Mouse (Mus musculus) heart, embryonic 16.5 days (tissue): Measurements from ENCODE around the gene Igf2bp2. TPM values are rescaled to one million over a fixed set of nuclear protein-coding genes. Genes with fewer than 3 reads are reported as not detected.
A peak's percentile ranks its signal among the peaks of the same experiment; 100 is the strongest.

Experiments used
- ATAC-seq: fragments of 200-750 bp; cut with Nextera tagmentation; replicated peaks from 2 replicates; pipeline ENCODE4 v1.8.0; 2017; ENCODE audit warnings: moderate number of reproducible peaks; ENCODE audit not compliant: insufficient read depth, low FRiP score; ENCODE audit errors: extremely low read depth
- H3K27ac ChIP-seq: fragments of 300-500 bp; sonication (generic); 2 replicates; pipeline ENCODE4 v1.5.1; 2014; ENCODE audit warnings: mild to moderate bottlenecking, low read length, control low read depth, moderate library complexity
- H3K27me3 ChIP-seq: fragments of 300-500 bp; sonication (generic); 2 replicates; pipeline ENCODE4 v1.6.1; 2014; ENCODE audit warnings: low read length, mixed read lengths; ENCODE audit not compliant: control insufficient read depth, insufficient read depth
- H3K36me3 ChIP-seq: fragments of 300-500 bp; sonication (generic); 2 replicates; pipeline ENCODE4 v1.6.1; 2014; ENCODE audit not compliant: control insufficient read depth, insufficient read depth
- H3K4me1 ChIP-seq: fragments of 300-500 bp; sonication (generic); 2 replicates; pipeline ENCODE4 v1.6.1; 2014; ENCODE audit warnings: low read length, mixed read lengths; ENCODE audit not compliant: control insufficient read depth, insufficient read depth
- H3K4me2 ChIP-seq: fragments of 300-500 bp; sonication (generic); 2 replicates; pipeline ENCODE4 v1.6.1; 2014; ENCODE audit warnings: low read depth, mild to moderate bottlenecking, control low read depth, low read length
- H3K4me3 ChIP-seq: fragments of 300-500 bp; sonication (generic); 2 replicates; pipeline ENCODE4 v1.5.1; 2014; ENCODE audit warnings: mild to moderate bottlenecking, control low read depth, low read length
- H3K9ac ChIP-seq: fragments of 300-500 bp; sonication (generic); 2 replicates; pipeline ENCODE4 v1.6.1; 2014; ENCODE audit warnings: low read length, control low read depth
- H3K9me3 ChIP-seq: fragments of 300-500 bp; sonication (generic); replicated peaks from 2 replicates; pipeline ENCODE4 v1.6.1; 2016; ENCODE audit warnings: low read length; ENCODE audit not compliant: control insufficient read depth
- WGBS: fragments of 180-500 bp; shearing (Covaris S2); extraction: QIAGEN DNeasy Blood & Tissue Kit; methylation state at CpG from one replicate; pipeline ENCODE4 v1.1.7; 2014; 5-methylcytosine and 5-hydroxymethylcytosine counted together
- polyA plus RNA-seq: library from polyadenylated mRNA; unstranded; fragments of >200 nt; fragmentation: Nextera tagmentation; extraction: Ambion mirVana; gene quantifications from 2 replicates; pipeline ENCODE4 v1.2.1, GENCODE M21; 2015

The Igf2bp2 gene
- polyA plus RNA-seq: 34.5 and 38.0 TPM in 2 replicates

GRCm38 (mm10) chr16:22162512-22163455 lies at the start of gene Igf2bp2:
Igf2bp2 (minus strand) TSS chr16:22163299.
- Histone ChIP-seq H3K36me3 (no peaks in the 10 kb centered on the region), H3K9me3 (no peaks in the 10 kb centered on the region), H3K27ac (peak within 1 kb of the TSS; percentile 91), H3K4me1 (peaks cover 9% of the 10 kb centered on the region), H3K4me2 (peak within 1 kb of the TSS; percentile 84), H3K9ac (peak within 1 kb of the TSS; percentile 99), H3K27me3 (no peaks in the 10 kb centered on the region), H3K4me3 (peak within 1 kb of the TSS; percentile 94)
- under 1% methylated on average over 109 of the region's 131 CpGs for WGBS
- ATAC-seq: peak; percentile 90

DNA sequence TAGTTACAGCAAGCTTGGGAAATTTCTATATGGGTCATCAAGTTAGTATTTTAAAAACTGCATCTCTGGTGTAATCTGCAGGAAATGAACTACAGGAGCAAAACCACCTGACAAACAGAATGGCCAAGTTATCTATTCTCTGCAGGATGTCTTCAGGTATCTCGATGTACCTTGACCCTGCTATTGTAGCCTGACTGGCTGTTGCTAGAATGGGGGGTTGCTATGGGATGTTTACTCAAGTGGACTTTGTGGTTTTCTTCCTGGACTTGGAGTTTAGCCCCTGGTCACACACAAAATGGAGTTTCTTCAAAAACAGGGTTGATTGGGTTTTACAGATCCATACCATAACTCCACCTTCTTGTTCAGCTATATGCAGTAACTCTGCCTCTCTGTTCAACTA lies 40.4 kb upstream of the Igf2bp2 start:
- Histone ChIP-seq H3K4me1 (no peaks in the 10 kb centered on the region), H3K9ac (no peak overlapping the region), H3K27me3 (no peaks in the 10 kb centered on the region), H3K4me3 (no peak overlapping the region), H3K36me3 (no peaks in the 10 kb centered on the region), H3K9me3 (peaks cover 7% of the 10 kb centered on the region; the same call in 1 of the 2 replicates), H3K4me2 (no peak overlapping the region), H3K27ac (no peak overlapping the region)
- ATAC-seq: no peak
- WGBS: 90% methylated on average over 1 of the region's 1 CpGs

- no peaks in the 10 kb centered on the region for H3K36me3 ChIP-seq
- no peak overlapping the region for H3K27ac ChIP-seq
- no peak overlapping the region for H3K4me3 ChIP-seq
- ATAC-seq: no peak
- no peak overlapping the region for H3K4me2 ChIP-seq
- no peaks in the 10 kb centered on the region for H3K27me3 ChIP-seq
- H3K9ac ChIP-seq: no peak overlapping the region
- WGBS: 37% methylated on average over 3 of the region's 3 CpGs
- H3K9me3 ChIP-seq: peaks cover 5% of the 10 kb centered on the region; the same call in 1 of the 2 replicates
- H3K4me1 ChIP-seq: no peaks in the 10 kb centered on the region
These were observed 38.8 kb upstream of the Igf2bp2 start for GRCm38 (mm10) chr16:22201858-22202257.

- ATAC-seq: no peak
- 71% methylated on average over 1 of the region's 1 CpGs for WGBS
These were observed 37.4 kb upstream of the Igf2bp2 start for GRCm38 (mm10) chr16:22200476-22200875.

DNA sequence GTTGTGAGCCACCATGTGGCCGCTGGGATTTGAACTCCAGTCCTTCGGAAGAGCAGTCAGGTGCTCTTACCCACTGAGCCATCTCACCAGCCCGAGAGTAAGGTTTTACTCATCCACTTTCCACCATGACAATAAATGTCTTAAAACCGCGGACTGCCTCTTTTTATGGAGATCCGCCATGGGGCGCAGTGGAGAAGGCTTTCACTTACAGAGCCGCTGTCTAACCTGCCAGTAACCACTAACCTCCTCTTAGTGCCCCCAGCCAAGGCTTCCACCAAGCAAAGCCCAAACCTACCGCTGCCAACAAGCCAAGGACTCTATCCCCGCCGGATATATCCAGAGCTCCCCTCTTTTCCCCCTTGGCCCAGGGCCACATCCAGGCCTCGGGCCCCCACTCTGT lies 24.3 kb upstream of the Igf2bp2 start:
- no peak overlapping the region for H3K9ac ChIP-seq
- no peaks in the 10 kb centered on the region for H3K27me3 ChIP-seq
- 72% methylated on average over 12 of the region's 12 CpGs for WGBS
- no peaks in the 10 kb centered on the region for H3K36me3 ChIP-seq
- H3K9me3 ChIP-seq: no peaks in the 10 kb centered on the region
- H3K4me1 ChIP-seq: no peaks in the 10 kb centered on the region
- no peak overlapping the region for H3K4me3 ChIP-seq
- ATAC-seq: no peak
- H3K27ac ChIP-seq: no peak overlapping the region
- H3K4me2 ChIP-seq: no peak overlapping the region

More at GRCm38 (mm10) chr16:22200476-22200875, 37.4 kb upstream of the Igf2bp2 start:
- Histone ChIP-seq H3K4me2 (no peak overlapping the region), H3K9ac (no peak overlapping the region), H3K27me3 (no peaks in the 10 kb centered on the region), H3K9me3 (no peaks in the 10 kb centered on the region), H3K36me3 (no peaks in the 10 kb centered on the region), H3K4me1 (no peaks in the 10 kb centered on the region), H3K27ac (no peak overlapping the region), H3K4me3 (no peak overlapping the region)

DNA sequence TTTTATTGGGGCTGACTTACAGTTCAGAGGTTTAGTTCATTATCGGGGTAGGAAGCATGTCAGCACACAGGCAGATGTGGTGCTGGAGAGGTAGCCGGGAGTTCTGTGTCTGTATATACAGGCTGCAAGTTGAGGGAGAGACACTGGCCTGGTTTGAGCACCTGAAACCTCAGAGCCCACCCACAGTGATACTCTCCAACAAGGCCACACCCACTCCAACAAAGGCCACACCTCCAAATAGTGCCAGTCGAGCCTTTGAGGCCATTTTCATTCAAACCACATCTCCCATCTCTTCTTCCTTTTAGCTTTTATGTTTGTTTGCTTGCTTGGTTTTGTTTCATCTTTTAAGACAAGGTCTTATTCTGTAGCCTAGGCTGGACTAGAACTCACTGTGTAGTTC lies 22.3 kb upstream of the Igf2bp2 start:
- H3K27me3 ChIP-seq: no peaks in the 10 kb centered on the region
- 81% methylated on average over 3 of the region's 3 CpGs for WGBS
- no peaks in the 10 kb centered on the region for H3K36me3 ChIP-seq
- no peak overlapping the region for H3K9ac ChIP-seq
- H3K9me3 ChIP-seq: no peaks in the 10 kb centered on the region
- no peaks in the 10 kb centered on the region for H3K4me1 ChIP-seq
- no peak for ATAC-seq
- H3K27ac ChIP-seq: no peak overlapping the region
- H3K4me2 ChIP-seq: no peak overlapping the region
- no peak overlapping the region for H3K4me3 ChIP-seq

GRCm38 (mm10) chr16:22184113-22184512 lies 21.0 kb upstream of the Igf2bp2 start:
- 97% methylated on average over 5 of the region's 5 CpGs for whole genome bisulfite sequencing
- no peak for ATAC-seq
- Histone ChIP-seq H3K4me1 (no peaks in the 10 kb centered on the region), H3K9ac (no peak overlapping the region), H3K27ac (no peak overlapping the region), H3K4me3 (no peak overlapping the region), H3K36me3 (no peaks in the 10 kb centered on the region), H3K27me3 (no peaks in the 10 kb centered on the region), H3K9me3 (no peaks in the 10 kb centered on the region), H3K4me2 (no peak overlapping the region)

DNA sequence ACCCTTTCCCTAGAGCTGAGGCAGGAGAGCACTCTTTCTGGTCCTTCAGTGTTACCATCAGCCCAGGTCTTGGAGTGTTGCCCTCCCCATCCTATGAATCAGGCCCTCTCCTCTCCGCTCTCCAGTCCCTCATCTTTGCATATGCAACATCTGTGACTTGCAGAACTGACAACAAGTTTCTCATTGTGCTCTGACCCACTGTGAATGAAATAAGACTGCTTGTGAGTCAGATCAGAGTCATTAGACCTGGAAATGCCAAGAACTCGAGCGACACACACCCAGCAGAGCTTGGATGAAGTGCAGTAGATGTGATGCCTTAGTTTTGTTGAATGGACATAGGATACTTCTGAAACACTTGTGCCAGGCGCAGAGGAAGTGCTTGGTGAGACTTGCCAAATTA lies 19.2 kb upstream of the Igf2bp2 start:
- whole genome bisulfite sequencing: 77% methylated on average over 4 of the region's 4 CpGs

GRCm38 (mm10) chr16:22178793-22179192 lies 15.7 kb upstream of the Igf2bp2 start:
- Histone ChIP-seq H3K27ac (no peak overlapping the region), H3K9me3 (0 out of 2 replicates have a peak, but pooled peaks cover 5% of the 10 kb centered on the region), H3K4me2 (no peak overlapping the region), H3K4me3 (no peak overlapping the region), H3K9ac (no peak overlapping the region), H3K36me3 (no peaks in the 10 kb centered on the region), H3K4me1 (no peaks in the 10 kb centered on the region), H3K27me3 (no peaks in the 10 kb centered on the region)
- 78% methylated on average over 3 of the region's 3 CpGs for WGBS
- no peak for ATAC-seq

More for the DNA sequence above, 19.2 kb upstream of the Igf2bp2 start:
- Histone ChIP-seq H3K4me2 (no peak overlapping the region), H3K4me3 (no peak overlapping the region), H3K27me3 (no peaks in the 10 kb centered on the region), H3K9me3 (no peaks in the 10 kb centered on the region), H3K36me3 (no peaks in the 10 kb centered on the region), H3K4me1 (no peaks in the 10 kb centered on the region), H3K9ac (no peak overlapping the region), H3K27ac (no peak overlapping the region)
- ATAC-seq: no peak
